Mouse (Mus musculus) heart, adult 10 weeks (tissue): ENCODE data around the gene Plcxd3. TPM values are rescaled to one million over a fixed set of nuclear protein-coding genes. Genes with fewer than 3 reads are reported as not detected.

Source experiments
- polyA plus RNA-seq: library from polyadenylated mRNA; stranded (reverse); fragments of 350-450 nt; fragmentation: Illumina TruSeq; extraction: RNeasy Lipid Tissue Mini Kit (QIAGEN cat#74804); gene quantifications from one replicate; pipeline ENCODE4 v1.2.3, GENCODE M21; 2014; ENCODE audit warnings: low read depth, low replicate concordance

Plcxd3 gene
- not detected for polyA plus RNA-seq

GRCm38 (mm10) chr15:4375423-4376220, at the start of gene Plcxd3:
Gene Plcxd3, plus strand, starts transcription at chr15:4375491.

